Mouse (Mus musculus) bone marrow macrophage, adult 2 months (primary cell): Measurements from ENCODE around the gene Ssh1. TPM values are rescaled to one million over a fixed set of nuclear protein-coding genes. Genes with fewer than 3 reads are reported as not detected.

ENCODE experiments used
- H3K27ac ChIP-seq: 2 replicates; pipeline ENCODE4 v1.5.1; 2012; ENCODE audit warnings: low read depth, low read length; ENCODE audit not compliant: insufficient read depth
- H3K4me1 ChIP-seq: 2 replicates; pipeline ENCODE4 v1.6.1; 2012; ENCODE audit warnings: low read length; ENCODE audit not compliant: control insufficient read depth, insufficient read depth
- H3K4me3 ChIP-seq: 2 replicates; pipeline ENCODE4 v1.5.1; 2012; ENCODE audit warnings: mild to moderate bottlenecking, low read length, moderate library complexity; ENCODE audit not compliant: insufficient read depth
- CTCF ChIP-seq: IDR thresholded peaks from 2 replicates; pipeline ENCODE4 v1.5.1; 2012; ENCODE audit warnings: low read depth, mild to moderate bottlenecking, low read length, moderate library complexity
- POLR2A ChIP-seq: IDR thresholded peaks from 2 replicates; pipeline ENCODE4 v1.6.1; 2012; ENCODE audit warnings: mild to moderate bottlenecking, low read depth, low read length, borderline replicate concordance
- polyA plus RNA-seq: library from polyadenylated mRNA; stranded (reverse); fragments of >200 nt; gene quantifications from 2 replicates; pipeline ENCODE4 v1.2.4, GENCODE M21; 2012; ENCODE audit not compliant: missing spikeins, insufficient read depth, insufficient read length

Ssh1 gene
- polyA plus RNA-seq, 1 experiment: 18.5 TPM

DNA sequence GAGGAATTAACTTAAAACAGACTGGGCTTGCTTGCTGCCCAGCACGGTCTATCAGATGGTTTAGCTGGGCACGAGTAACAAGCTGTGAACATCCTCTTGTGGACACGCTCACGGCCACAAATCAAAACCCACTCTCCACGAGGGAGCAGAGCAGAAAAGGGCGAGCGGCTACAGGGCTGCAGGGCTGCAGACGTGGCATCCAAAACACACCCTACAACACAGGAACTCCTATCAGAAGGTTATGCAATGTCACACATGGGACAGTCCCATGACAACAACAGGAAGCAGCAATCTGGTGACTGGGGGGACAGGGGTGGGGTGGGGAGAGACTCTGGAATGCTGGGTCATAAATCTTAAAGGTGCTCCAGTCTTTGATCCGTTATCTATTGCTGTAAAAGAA is 75.0 kb downstream of the Ssh1 start:
- Histone ChIP-seq H3K27ac (peak overlapping the region; percentile 99), H3K4me3 (peak overlapping the region; percentile 16; the same call in 1 of the 2 replicates), H3K4me1 (peaks cover 34% of the 10 kb centered on the region)
- TF ChIP-seq POLR2A (no peak), CTCF (no peak)

DNA sequence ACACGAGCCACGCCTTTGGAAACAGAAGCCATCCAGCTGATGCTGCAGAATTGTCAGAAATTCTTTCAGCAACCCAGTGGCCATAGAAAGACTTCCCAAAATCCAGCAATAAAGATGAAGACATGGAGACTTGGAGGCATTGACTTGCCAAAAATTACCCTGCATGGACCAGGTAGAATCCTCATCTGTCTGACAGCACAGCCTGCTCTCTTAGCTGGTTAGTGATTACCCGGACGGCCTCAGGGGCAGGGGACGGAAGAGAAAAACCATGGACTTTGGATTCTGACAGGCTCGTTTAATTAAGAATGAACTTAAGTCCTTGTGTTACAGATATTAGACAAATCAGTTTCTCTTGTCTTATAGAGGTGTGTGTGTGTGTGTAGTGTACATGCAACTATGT is 83.0 kb downstream of the Ssh1 start:
- no peak overlapping the region for H3K4me3 ChIP-seq
- peak overlapping the region; percentile 84 for H3K27ac ChIP-seq
- peaks cover 23% of the 10 kb centered on the region for H3K4me1 ChIP-seq
- TF ChIP-seq POLR2A: no peak

DNA sequence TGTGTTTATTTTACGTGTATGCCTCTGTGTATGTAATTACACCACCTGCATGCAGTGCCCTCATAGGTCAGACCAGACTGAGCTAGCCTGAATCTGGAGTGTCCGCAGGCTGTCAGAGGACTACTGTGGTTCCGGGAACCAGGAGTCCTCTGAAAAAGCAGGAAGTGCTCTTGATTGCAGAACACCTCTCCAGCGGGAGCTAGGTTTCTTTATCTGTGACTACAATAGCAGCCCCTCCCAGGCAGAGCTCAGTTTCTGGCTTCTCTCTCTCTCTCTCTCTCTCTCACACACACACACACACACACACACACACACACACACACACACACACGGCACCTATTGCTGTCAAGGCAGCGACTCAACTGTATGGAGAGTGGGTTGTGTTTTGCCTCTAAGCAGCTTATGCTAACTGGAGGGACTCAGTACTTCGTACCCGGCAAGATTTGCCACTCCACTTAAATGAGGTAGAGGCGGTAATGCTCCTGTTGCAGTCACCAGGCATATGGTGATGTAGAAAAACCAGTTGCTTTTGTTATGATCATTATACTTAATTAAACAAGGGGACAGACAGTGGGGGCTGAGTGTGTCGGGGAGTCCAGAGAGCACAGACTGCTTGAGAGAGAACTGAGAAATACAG is 83.5 kb downstream of the Ssh1 start:
- peak overlapping the region; percentile 84 for H3K27ac ChIP-seq
- H3K4me1 ChIP-seq: peaks cover 28% of the 10 kb centered on the region
- TF ChIP-seq CTCF (no peak), POLR2A (no peak)
- H3K4me3 ChIP-seq: peak overlapping the region; percentile 46

GRCm38 (mm10) chr5:113908592-113909441 is 84.9 kb downstream of the Ssh1 start, which contains the start of gene Coro1c:
Gene Coro1c, minus strand, starts transcription at chr5:113908758.
- Histone ChIP-seq H3K27ac (peak within 1 kb of the TSS; percentile 84), H3K4me1 (peaks cover 35% of the 10 kb centered on the region), H3K4me3 (peak within 1 kb of the TSS; percentile 71)
- TF ChIP-seq POLR2A (no peak), CTCF (0 out of 2 replicates have a peak, but pooled peaks have one; percentile 12)

GRCm38 (mm10) chr5:113907786-113908567 is 85.7 kb downstream of the Ssh1 start:
- TF ChIP-seq CTCF: no peak
- no peak for TF ChIP-seq POLR2A
- H3K4me1 ChIP-seq: peaks cover 43% of the 10 kb centered on the region
- H3K27ac ChIP-seq: peak overlapping the region; percentile 78
- peak overlapping the region; percentile 64 for H3K4me3 ChIP-seq

GRCm38 (mm10) chr5:113906958-113907735 is 86.5 kb downstream of the Ssh1 start:
- peak overlapping the region; percentile 64 for H3K4me3 ChIP-seq
- TF ChIP-seq POLR2A (no peak), CTCF (no peak)
- peaks cover 51% of the 10 kb centered on the region for H3K4me1 ChIP-seq
- H3K27ac ChIP-seq: peak overlapping the region; percentile 78

GRCm38 (mm10) chr5:113904987-113905386 is 88.7 kb downstream of the Ssh1 start:
- no peak overlapping the region for H3K27ac ChIP-seq
- H3K4me3 ChIP-seq: no peak overlapping the region
- TF ChIP-seq POLR2A: no peak
- no peak for TF ChIP-seq CTCF
- peaks cover 56% of the 10 kb centered on the region for H3K4me1 ChIP-seq

DNA sequence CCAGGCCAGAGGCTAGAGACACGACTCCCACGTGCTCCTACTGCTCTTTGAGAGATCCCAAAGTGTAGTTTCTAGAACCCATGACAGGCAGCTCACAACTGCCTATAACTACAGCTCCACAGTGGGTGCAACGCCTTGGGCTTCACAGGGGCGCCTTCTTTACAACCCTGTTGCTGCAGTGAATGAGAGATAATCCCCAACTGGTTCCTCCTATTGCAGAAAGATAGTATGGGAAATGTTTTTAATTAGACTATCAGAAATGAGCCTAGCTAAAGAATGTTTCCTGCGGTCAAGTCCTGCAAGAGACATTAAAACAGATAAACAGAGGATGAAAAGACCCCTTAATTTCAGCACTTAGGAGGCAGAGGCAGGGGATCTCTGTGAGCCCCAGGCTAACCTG is 90.7 kb downstream of the Ssh1 start:
- no peak for TF ChIP-seq POLR2A
- TF ChIP-seq CTCF: no peak
- Histone ChIP-seq H3K27ac (no peak overlapping the region), H3K4me3 (no peak overlapping the region), H3K4me1 (peaks cover 62% of the 10 kb centered on the region)

- no peak overlapping the region for H3K4me3 ChIP-seq
- H3K4me1 ChIP-seq: peaks cover 67% of the 10 kb centered on the region
- no peak overlapping the region for H3K27ac ChIP-seq
- TF ChIP-seq CTCF (no peak), POLR2A (no peak)
Observed at GRCm38 (mm10) chr5:113902017-113902416, 91.7 kb downstream of the Ssh1 start.
